Mouse (Mus musculus) embryonic facial prominence, embryonic 13.5 days (tissue): ENCODE results near the gene Srrd. TPM values are rescaled to one million over a fixed set of nuclear protein-coding genes. Genes with fewer than 3 reads are reported as not detected.

Experiments used
- ATAC-seq: fragments of 200-750 bp; cut with Nextera tagmentation; 2 replicates; pipeline ENCODE4 v1.8.0; 2017; ENCODE audit warnings: low read depth; ENCODE audit not compliant: insufficient number of reproducible peaks, insufficient read depth, low FRiP score, low TSS enrichment
- H3K27ac ChIP-seq: fragments of 300-500 bp; sonication (generic); 2 replicates; pipeline ENCODE4 v1.5.1; 2015; ENCODE audit warnings: moderate library complexity, mild to moderate bottlenecking, inconsistent platforms
- H3K27me3 ChIP-seq: fragments of 300-500 bp; sonication (generic); 2 replicates; pipeline ENCODE4 v1.6.1; 2015; ENCODE audit warnings: mild to moderate bottlenecking, inconsistent platforms
- H3K36me3 ChIP-seq: fragments of 300-500 bp; sonication (generic); 2 replicates; pipeline ENCODE4 v1.6.1; 2015; ENCODE audit warnings: mild to moderate bottlenecking, inconsistent platforms
- H3K4me1 ChIP-seq: fragments of 300-500 bp; sonication (generic); 2 replicates; pipeline ENCODE4 v1.6.1; 2015; ENCODE audit warnings: inconsistent platforms
- H3K4me2 ChIP-seq: fragments of 300-500 bp; sonication (generic); 2 replicates; pipeline ENCODE4 v1.6.1; 2015; ENCODE audit warnings: moderate library complexity, mild to moderate bottlenecking, inconsistent platforms
- H3K4me3 ChIP-seq: fragments of 300-500 bp; sonication (generic); 2 replicates; pipeline ENCODE4 v1.5.1; 2015; ENCODE audit warnings: mild to moderate bottlenecking, inconsistent platforms
- H3K9ac ChIP-seq: fragments of 300-500 bp; sonication (generic); 2 replicates; pipeline ENCODE4 v1.6.1; 2015; ENCODE audit warnings: mild to moderate bottlenecking, inconsistent platforms
- H3K9me3 ChIP-seq: fragments of 300-500 bp; sonication (generic); 2 replicates; pipeline ENCODE4 v1.6.1; 2016; ENCODE audit warnings: inconsistent platforms
- WGBS: fragments of 180-500 bp; shearing (Covaris S2); methylation state at CpG from one replicate; pipeline ENCODE4 v1.1.7; 2015; ENCODE audit warnings: mixed read lengths; 5-methylcytosine and 5-hydroxymethylcytosine counted together
- polyA plus RNA-seq: library from polyadenylated mRNA; unstranded; fragments of >200 nt; fragmentation: Nextera tagmentation; extraction: Ambion mirVana; gene quantifications from 2 replicates; pipeline ENCODE4 v1.2.1, GENCODE M21; 2015

Srrd gene
- polyA plus RNA-seq, 1 experiment from 2014 or later, result 54.9 TPM

GRCm38 (mm10) chr5:112355910-112356309 is 13.1 kb upstream of the Srrd start, which contains the start of gene Gm6583:
Gene Gm6583, minus strand, starts transcription at chr5:112356033.
- Histone ChIP-seq H3K36me3 (peaks cover 78% of the 10 kb centered on the region), H3K4me2 (no peak within 1 kb of the TSS), H3K9me3 (no peaks in the 10 kb centered on the region), H3K27me3 (no peaks in the 10 kb centered on the region), H3K4me3 (no peak within 1 kb of the TSS), H3K27ac (no peak within 1 kb of the TSS), H3K4me1 (no peaks in the 10 kb centered on the region), H3K9ac (no peak within 1 kb of the TSS)
- WGBS, result 57% methylated on average over 13 of the region's 13 CpGs
- peak; percentile 49; the same call in 1 of the 2 replicates for ATAC-seq

- H3K9ac ChIP-seq, result no peak overlapping the region
- no peaks in the 10 kb centered on the region for H3K4me1 ChIP-seq
- peaks cover 82% of the 10 kb centered on the region for H3K36me3 ChIP-seq
- WGBS, result 86% methylated on average over 6 of the region's 6 CpGs
- no peaks in the 10 kb centered on the region for H3K9me3 ChIP-seq
- H3K4me2 ChIP-seq, result no peak overlapping the region
- H3K27ac ChIP-seq, result no peak overlapping the region
- no peak overlapping the region for H3K4me3 ChIP-seq
- no peak for ATAC-seq
- H3K27me3 ChIP-seq, result no peaks in the 10 kb centered on the region
Observed at GRCm38 (mm10) chr5:112355493-112355892, 12.7 kb upstream of the Srrd start.

DNA sequence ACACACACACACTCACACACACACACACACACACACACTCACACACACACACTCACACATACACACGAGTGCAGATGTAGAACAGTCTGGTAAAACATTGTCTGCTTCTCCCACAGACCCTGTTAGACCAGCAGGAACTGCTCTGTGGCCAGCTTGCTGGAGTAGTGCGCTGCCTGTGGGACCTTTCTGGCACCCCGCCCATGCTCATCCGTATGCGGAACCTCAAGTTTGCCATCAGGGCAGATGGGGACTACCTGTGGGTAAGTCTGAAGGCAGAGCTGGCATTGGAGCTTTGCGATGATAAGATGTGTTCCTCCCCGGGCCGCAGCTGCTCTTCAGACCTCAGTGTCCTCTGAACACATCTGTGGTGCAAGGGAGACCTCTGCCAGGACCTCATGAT is 6.3 kb upstream of the Srrd start:
- H3K27me3 ChIP-seq, result no peaks in the 10 kb centered on the region
- H3K36me3 ChIP-seq, result peaks cover 83% of the 10 kb centered on the region

DNA sequence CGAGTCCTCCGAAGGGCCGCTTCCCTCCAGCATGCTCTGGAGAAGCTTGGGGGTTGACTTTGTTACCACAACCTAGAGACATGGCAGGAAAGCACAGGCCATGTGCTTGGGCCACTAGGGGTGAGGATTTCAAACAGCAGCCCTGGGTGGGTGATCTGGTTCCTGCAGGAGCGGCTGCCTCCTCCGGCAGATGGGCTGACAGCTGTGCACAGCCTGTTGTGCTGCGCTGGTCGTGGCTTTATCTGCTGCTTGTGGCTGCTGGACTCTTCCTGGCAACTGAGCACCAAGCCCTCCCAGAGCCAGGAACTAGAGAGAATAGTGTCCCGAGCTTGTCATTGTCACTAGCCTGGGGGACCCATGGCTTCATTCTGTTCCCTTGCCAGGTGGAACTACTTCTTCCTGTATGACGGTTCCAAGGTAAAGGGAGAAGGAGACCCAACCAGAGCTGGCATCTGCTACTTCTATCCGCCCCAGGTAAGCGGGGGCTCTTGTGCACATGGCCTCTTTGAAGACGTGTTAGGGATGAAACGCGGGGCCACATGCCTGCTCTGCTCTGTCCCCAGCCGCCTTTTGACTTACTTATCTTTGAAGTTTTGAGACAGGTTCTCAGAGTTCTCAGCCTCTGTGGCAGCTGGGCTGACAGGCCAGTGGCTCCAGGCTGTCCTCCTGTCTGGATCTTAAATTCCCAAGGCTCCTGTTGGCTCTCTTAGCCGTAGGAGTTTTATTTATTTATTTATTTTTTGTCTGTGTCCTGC is 3.5 kb upstream of the Srrd start:
- Histone ChIP-seq H3K27me3 (no peaks in the 10 kb centered on the region), H3K4me2 (no peak overlapping the region), H3K27ac (no peak overlapping the region), H3K9ac (peak overlapping the region; percentile 49), H3K36me3 (peaks cover 59% of the 10 kb centered on the region), H3K9me3 (no peaks in the 10 kb centered on the region), H3K4me3 (no peak overlapping the region), H3K4me1 (peaks cover 38% of the 10 kb centered on the region)
- 86% methylated on average over 16 of the region's 16 CpGs for WGBS
- ATAC-seq, result no peak

More for the DNA sequence above, 6.3 kb upstream of the Srrd start:
- WGBS, result 94% methylated on average over 8 of the region's 8 CpGs
- H3K4me2 ChIP-seq, result no peak overlapping the region
- no peak overlapping the region for H3K9ac ChIP-seq
- H3K4me1 ChIP-seq, result peaks cover 18% of the 10 kb centered on the region
- no peak overlapping the region for H3K27ac ChIP-seq
- H3K4me3 ChIP-seq, result no peak overlapping the region
- ATAC-seq, result no peak; the same call in 1 of the 2 replicates
- H3K9me3 ChIP-seq, result no peaks in the 10 kb centered on the region

GRCm38 (mm10) chr5:112344092-112344960 is 1.5 kb upstream of the Srrd start:
- Histone ChIP-seq H3K4me3 (peak overlapping the region; percentile 96; the same call in 1 of the 2 replicates), H3K9ac (peak overlapping the region; percentile 92; the same call in 1 of the 2 replicates), H3K27me3 (no peaks in the 10 kb centered on the region), H3K36me3 (peaks cover 56% of the 10 kb centered on the region), H3K27ac (no peak overlapping the region), H3K9me3 (no peaks in the 10 kb centered on the region), H3K4me1 (peaks cover 38% of the 10 kb centered on the region), H3K4me2 (peak overlapping the region; percentile 86)
- 75% methylated on average over 6 of the region's 6 CpGs for WGBS
- no peak for ATAC-seq

- H3K4me2 ChIP-seq, result peak overlapping the region; percentile 86
- ATAC-seq, result no peak
- H3K4me1 ChIP-seq, result peaks cover 38% of the 10 kb centered on the region
- H3K27me3 ChIP-seq, result no peaks in the 10 kb centered on the region
- peak overlapping the region; percentile 33 for H3K27ac ChIP-seq
- peak overlapping the region; percentile 96 for H3K4me3 ChIP-seq
- no peaks in the 10 kb centered on the region for H3K9me3 ChIP-seq
- peaks cover 59% of the 10 kb centered on the region for H3K36me3 ChIP-seq
- peak overlapping the region; percentile 92 for H3K9ac ChIP-seq
- under 1% methylated on average over 24 of the region's 24 CpGs for WGBS
Observed at GRCm38 (mm10) chr5:112343205-112343595, 360 bp upstream of the Srrd start.

- Histone ChIP-seq H3K4me1 (peaks cover 20% of the 10 kb centered on the region), H3K36me3 (peaks cover 66% of the 10 kb centered on the region), H3K27me3 (no peaks in the 10 kb centered on the region)
Observed at GRCm38 (mm10) chr5:112339215-112339614, 3.6 kb downstream of the Srrd start.

DNA sequence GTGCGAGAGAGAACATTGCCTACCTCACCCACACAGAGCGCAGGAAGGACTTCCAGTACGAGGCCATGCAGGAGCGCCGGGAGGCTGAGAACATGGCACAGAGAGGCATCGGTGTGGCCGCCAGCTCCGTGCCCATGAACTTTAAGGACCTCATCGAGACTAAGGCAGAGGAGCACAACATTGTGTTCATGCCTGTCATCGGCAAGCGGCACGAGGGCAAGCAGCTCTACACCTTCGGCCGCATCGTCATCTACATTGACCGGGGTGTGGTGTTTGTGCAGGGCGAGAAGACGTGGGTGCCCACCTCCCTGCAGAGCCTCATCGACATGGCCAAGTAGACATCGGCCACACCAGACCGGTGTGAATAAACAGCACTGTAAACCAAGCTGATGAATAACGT is 5.8 kb downstream of the Srrd start:
- no peak for ATAC-seq
- Histone ChIP-seq H3K4me1 (peaks cover 6% of the 10 kb centered on the region), H3K4me2 (no peak overlapping the region), H3K27me3 (no peaks in the 10 kb centered on the region), H3K36me3 (peaks cover 88% of the 10 kb centered on the region), H3K9me3 (no peaks in the 10 kb centered on the region), H3K27ac (no peak overlapping the region), H3K4me3 (no peak overlapping the region), H3K9ac (no peak overlapping the region)
- 94% methylated on average over 22 of the region's 22 CpGs for WGBS

More at GRCm38 (mm10) chr5:112339215-112339614, 3.6 kb downstream of the Srrd start:
- Histone ChIP-seq H3K9ac (no peak overlapping the region), H3K27ac (no peak overlapping the region), H3K4me2 (no peak overlapping the region), H3K4me3 (no peak overlapping the region), H3K9me3 (no peaks in the 10 kb centered on the region)
- 68% methylated on average over 7 of the region's 7 CpGs for WGBS
- ATAC-seq, result no peak

- H3K4me3 ChIP-seq, result no peak overlapping the region
Observed at GRCm38 (mm10) chr5:112335473-112335872, 7.4 kb downstream of the Srrd start.

GRCm38 (mm10) chr5:112329805-112330564 is 12.9 kb downstream of the Srrd start:
- Histone ChIP-seq H3K36me3 (peaks cover 73% of the 10 kb centered on the region), H3K4me3 (no peak overlapping the region), H3K9ac (no peak overlapping the region), H3K4me2 (no peak overlapping the region), H3K27ac (no peak overlapping the region), H3K27me3 (no peaks in the 10 kb centered on the region), H3K9me3 (no peaks in the 10 kb centered on the region), H3K4me1 (peaks cover 5% of the 10 kb centered on the region)
- no peak for ATAC-seq
- WGBS, result 93% methylated on average over 14 of the region's 14 CpGs

More at GRCm38 (mm10) chr5:112335473-112335872, 7.4 kb downstream of the Srrd start:
- no peak overlapping the region for H3K27ac ChIP-seq
- WGBS, result 31% methylated on average over 2 of the region's 2 CpGs
- ATAC-seq, result no peak
- H3K9ac ChIP-seq, result no peak overlapping the region
- H3K36me3 ChIP-seq, result peaks cover 97% of the 10 kb centered on the region
- H3K9me3 ChIP-seq, result no peaks in the 10 kb centered on the region
- no peaks in the 10 kb centered on the region for H3K27me3 ChIP-seq
- no peak overlapping the region for H3K4me2 ChIP-seq
- no peaks in the 10 kb centered on the region for H3K4me1 ChIP-seq

DNA sequence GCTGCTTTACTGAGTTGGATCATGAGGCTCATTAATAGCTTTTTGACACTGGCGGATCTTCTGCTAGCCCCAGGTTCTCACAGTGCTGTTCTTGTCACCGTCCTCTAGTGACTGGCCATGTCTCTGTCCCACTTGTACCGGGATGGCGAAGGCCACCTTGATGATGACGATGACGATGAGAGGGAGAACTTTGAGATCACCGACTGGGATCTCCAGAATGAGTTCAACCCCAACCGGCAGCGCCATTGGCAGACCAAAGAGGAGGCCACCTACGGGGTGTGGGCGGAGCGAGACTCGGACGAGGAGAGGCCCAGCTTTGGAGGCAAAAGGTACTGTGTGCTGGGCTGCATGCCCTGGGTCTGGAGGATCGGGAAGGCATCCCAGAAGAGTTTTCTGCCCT is 15.0 kb downstream of the Srrd start:
- 89% methylated on average over 15 of the region's 15 CpGs for WGBS
- Histone ChIP-seq H3K9me3 (no peaks in the 10 kb centered on the region), H3K36me3 (peaks cover 52% of the 10 kb centered on the region), H3K4me3 (no peak overlapping the region), H3K27me3 (no peaks in the 10 kb centered on the region), H3K4me2 (no peak overlapping the region), H3K4me1 (peaks cover 5% of the 10 kb centered on the region), H3K9ac (no peak overlapping the region), H3K27ac (no peak overlapping the region)
- no peak for ATAC-seq
